Mouse (Mus musculus) C2C12 (cell line): ENCODE measurements around the gene Olfr160. TPM values are rescaled to one million over a fixed set of nuclear protein-coding genes. Genes with fewer than 3 reads are reported as not detected.

Experiments
- H3K27me3 ChIP-seq: one replicate; pipeline ENCODE4 v1.6.1; 2011; ENCODE audit not compliant: control insufficient read depth, insufficient read depth, insufficient read length
- H3K36me3 ChIP-seq: one replicate; pipeline ENCODE4 v1.6.1; 2011; ENCODE audit not compliant: control insufficient read depth, insufficient read depth
- H3K4me3 ChIP-seq: one replicate; pipeline ENCODE4 v1.5.1; 2011; ENCODE audit warnings: mild to moderate bottlenecking, control low read depth; ENCODE audit not compliant: poor library complexity, insufficient read depth, severe bottlenecking
- H3K79me2 ChIP-seq: one replicate; pipeline ENCODE4 v1.6.1; 2011; ENCODE audit not compliant: control insufficient read depth, insufficient read depth
- H3K79me3 ChIP-seq: one replicate; pipeline ENCODE4 v1.6.1; 2011; ENCODE audit warnings: low read depth, control low read depth
- H3ac ChIP-seq: one replicate; pipeline ENCODE3; 2011; ENCODE audit warnings: low read depth; ENCODE audit not compliant: control insufficient read depth, insufficient read length
- FOSL1 ChIP-seq: IDR thresholded peaks from one replicate; pipeline ENCODE4 v1.8.0; 2011; ENCODE audit warnings: mild to moderate bottlenecking, low read length; ENCODE audit not compliant: poor library complexity, insufficient read depth, severe bottlenecking
- MYOD1 ChIP-seq: IDR thresholded peaks from one replicate; pipeline ENCODE4 v1.6.1; 2011; ENCODE audit warnings: low read depth; ENCODE audit not compliant: control insufficient read depth, insufficient read length
- MYOG ChIP-seq: IDR thresholded peaks from one replicate; pipeline ENCODE4 v1.6.1; 2011; ENCODE audit not compliant: control insufficient read depth, insufficient read length; ENCODE audit errors: extremely low read depth
- USF1 ChIP-seq: IDR thresholded peaks from one replicate; pipeline ENCODE4 v1.6.1; 2011; ENCODE audit warnings: low read depth, mild to moderate bottlenecking, control low read depth, moderate library complexity
- polyA plus RNA-seq: library from polyadenylated mRNA; unstranded; fragments of >200 nt; fragmentation: generic; extraction: Trizol; gene quantifications from one replicate; pipeline ENCODE4 v1.2.1, GENCODE M21; 2012; ENCODE audit warnings: missing spikeins

Olfr160 gene
- polyA plus RNA-seq, 1 experiment, result not detected

GRCm38 (mm10) chr9:37663210-37663609 is 52.8 kb downstream of the Olfr160 start:
- no peaks in the 10 kb centered on the region for H3K36me3 ChIP-seq
- H3ac ChIP-seq, result no peak overlapping the region
- H3K79me2 ChIP-seq, result no peaks in the 10 kb centered on the region
- no peaks in the 10 kb centered on the region for H3K79me3 ChIP-seq
- H3K27me3 ChIP-seq, result no peaks in the 10 kb centered on the region
- TF ChIP-seq USF1 (no peak), MYOD1 (no peak), FOSL1 (no peak), MYOG (no peak)
- no peak overlapping the region for H3K4me3 ChIP-seq

DNA sequence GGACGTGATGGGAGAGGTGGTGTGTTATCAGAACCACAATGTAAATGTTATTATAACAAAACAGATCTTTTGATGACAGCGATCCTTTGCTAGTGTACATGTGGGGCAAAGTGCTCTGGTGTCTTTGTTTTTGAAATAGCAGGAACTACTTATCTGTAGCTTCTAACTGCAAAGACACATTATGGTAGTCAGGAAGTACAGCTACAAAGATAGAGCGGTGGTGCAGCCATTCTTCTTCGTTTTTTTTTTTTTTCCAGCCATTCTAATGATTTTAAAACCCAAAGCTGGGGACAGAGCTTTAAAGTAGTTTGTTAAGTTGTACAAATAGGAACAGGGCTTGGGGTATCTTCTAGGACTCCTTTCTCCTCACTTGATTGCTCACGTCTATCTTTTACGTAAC is 56.6 kb downstream of the Olfr160 start:
- Histone ChIP-seq H3ac (no peak overlapping the region), H3K79me3 (peaks cover 11% of the 10 kb centered on the region), H3K79me2 (peaks cover 26% of the 10 kb centered on the region), H3K36me3 (peaks cover 6% of the 10 kb centered on the region), H3K27me3 (no peaks in the 10 kb centered on the region), H3K4me3 (no peak overlapping the region)
- no peak for TF ChIP-seq FOSL1

Other genes with a start within 250 kb of the Olfr160 start
- 8.4 TPM for gene Msantd2, start 226.9 kb downstream of the Olfr160 start, polyA plus RNA-seq
- gene Esam, start 188.2 kb downstream of the Olfr160 start, polyA plus RNA-seq, result 0.06 TPM
- 0.18 TPM for gene Vsig2, start 177.0 kb downstream of the Olfr160 start, polyA plus RNA-seq
- gene Nrgn, start 163.3 kb downstream of the Olfr160 start, polyA plus RNA-seq, result 2.6 TPM
- gene Siae, start 160.6 kb downstream of the Olfr160 start, polyA plus RNA-seq, result 0.51 TPM
- gene Spa17, start 102.5 kb downstream of the Olfr160 start, polyA plus RNA-seq, result 1.2 TPM
- 89.7 TPM for gene Tbrg1, start 58.9 kb downstream of the Olfr160 start, polyA plus RNA-seq
- gene Panx3, start 47.0 kb downstream of the Olfr160 start, polyA plus RNA-seq, result not detected
- not detected for gene Olfr874, start 28.9 kb upstream of the Olfr160 start, polyA plus RNA-seq
- not detected for gene Olfr875, start 55.6 kb upstream of the Olfr160 start, polyA plus RNA-seq
- gene Olfr876, start 86.8 kb upstream of the Olfr160 start, polyA plus RNA-seq, result not detected
- not detected for gene Olfr877, start 138.0 kb upstream of the Olfr160 start, polyA plus RNA-seq
- gene Olfr145, start 180.5 kb upstream of the Olfr160 start, polyA plus RNA-seq, result not detected
- gene Olfr878, start 201.6 kb upstream of the Olfr160 start, polyA plus RNA-seq, result not detected